Mouse (Mus musculus): ENCODE results near the gene Cabin1. TPM values are rescaled to one million over a fixed set of nuclear protein-coding genes. Genes with fewer than 3 reads are reported as not detected.

Cabin1 gene
- polyA plus RNA-seq, 1 experiment from 2014 or later: 23.5 TPM

DNA sequence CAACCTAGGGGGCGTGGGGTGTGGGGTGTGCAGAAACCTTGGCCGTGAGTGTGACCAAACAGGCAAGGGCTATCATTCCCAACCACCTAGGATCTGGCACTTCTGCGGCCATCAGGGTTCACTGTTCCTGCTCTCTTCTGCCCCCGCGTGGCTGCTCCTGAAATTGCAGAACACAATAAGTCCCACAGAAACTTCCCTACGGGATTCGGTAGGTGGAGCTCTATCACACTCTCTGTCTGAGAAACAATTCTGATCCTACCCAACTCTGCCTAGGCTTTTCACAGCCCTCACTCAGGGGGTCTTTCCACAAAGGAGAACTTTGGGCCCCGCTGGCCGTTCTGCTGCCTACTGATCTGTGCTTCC lies 128.5 kb downstream of the Cabin1 start:
- no peak overlapping the region for H3K4me2 ChIP-seq (ENCODE audit: low read depth, low read length)
- no peak overlapping the region for H3K9ac ChIP-seq (ENCODE audit: low read depth, low read length)
- H3K4me3 ChIP-seq (ENCODE audit: low read depth, low read length): no peak overlapping the region
- no peak overlapping the region for H3K27ac ChIP-seq (replicated peaks; ENCODE audit: low read depth, low read length)
- WGBS: 3% methylated on average over 9 of the region's 9 CpGs
- no peaks in the 10 kb centered on the region for H3K36me3 ChIP-seq (ENCODE audit: control insufficient read depth, insufficient read depth, low read length)
- H3K9me3 ChIP-seq (ENCODE audit: control insufficient read depth, low read length): no peaks in the 10 kb centered on the region
- ATAC-seq (ENCODE audit: low read depth) (no peak), DNase-seq (ENCODE audit: low spot score) (peak; percentile 68)
- peaks cover 4% of the 10 kb centered on the region; the same call in 1 of the 2 replicates for H3K4me1 ChIP-seq (ENCODE audit: control insufficient read depth, insufficient read depth, low read length)
- no peaks in the 10 kb centered on the region for H3K27me3 ChIP-seq (replicated peaks; ENCODE audit: control insufficient read depth, insufficient read depth, low read length)

DNA sequence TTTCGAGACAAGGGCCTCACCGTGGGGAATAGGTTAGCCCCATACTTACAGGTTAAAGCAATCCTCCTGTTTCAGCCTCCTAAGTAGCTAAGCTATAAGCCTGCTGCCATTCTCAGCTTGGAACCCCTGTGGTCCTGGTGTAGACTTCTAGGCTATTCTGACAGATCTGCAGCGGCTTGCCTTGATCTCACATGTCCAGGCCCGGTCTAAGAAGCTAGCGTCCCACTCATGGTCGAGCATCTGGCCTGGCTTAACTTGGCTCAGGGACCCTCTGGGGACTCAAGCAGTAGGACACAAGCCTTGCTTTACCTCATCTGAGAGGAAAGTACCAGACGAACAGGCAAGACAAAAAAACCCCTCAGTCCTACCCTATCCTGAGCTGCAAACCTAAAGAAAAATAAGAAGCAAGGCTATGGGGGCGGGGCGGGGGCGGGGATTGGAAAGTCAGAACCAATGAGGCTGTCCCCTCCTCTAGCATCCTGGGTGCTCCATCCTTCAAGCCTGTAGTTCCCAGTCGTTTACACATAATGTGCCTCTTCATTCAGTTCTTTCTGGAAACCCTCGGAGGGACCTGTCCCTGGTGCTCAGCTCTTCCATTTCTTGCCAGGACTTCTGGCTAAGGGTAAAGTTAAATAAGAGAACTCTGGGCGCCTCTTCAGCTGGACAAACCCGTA lies 129.0 kb downstream of the Cabin1 start:
- H3K4me1 ChIP-seq (ENCODE audit: control insufficient read depth, insufficient read depth, low read length): peaks cover 4% of the 10 kb centered on the region; the same call in 1 of the 2 replicates
- H3K27me3 ChIP-seq (replicated peaks; ENCODE audit: control insufficient read depth, insufficient read depth, low read length): no peaks in the 10 kb centered on the region
- no peak overlapping the region for H3K4me3 ChIP-seq (ENCODE audit: low read depth, low read length)
- H3K4me2 ChIP-seq (ENCODE audit: low read depth, low read length): no peak overlapping the region
- H3K36me3 ChIP-seq (ENCODE audit: control insufficient read depth, insufficient read depth, low read length): no peaks in the 10 kb centered on the region
- WGBS: 70% methylated on average over 14 of the region's 14 CpGs
- no peak for ATAC-seq (ENCODE audit: low read depth)
- DNase-seq (ENCODE audit: low spot score): no peak
- H3K9ac ChIP-seq (ENCODE audit: low read depth, low read length): no peak overlapping the region
- H3K27ac ChIP-seq (replicated peaks; ENCODE audit: low read depth, low read length): no peak overlapping the region
- no peaks in the 10 kb centered on the region for H3K9me3 ChIP-seq (ENCODE audit: control insufficient read depth, low read length)

DNA sequence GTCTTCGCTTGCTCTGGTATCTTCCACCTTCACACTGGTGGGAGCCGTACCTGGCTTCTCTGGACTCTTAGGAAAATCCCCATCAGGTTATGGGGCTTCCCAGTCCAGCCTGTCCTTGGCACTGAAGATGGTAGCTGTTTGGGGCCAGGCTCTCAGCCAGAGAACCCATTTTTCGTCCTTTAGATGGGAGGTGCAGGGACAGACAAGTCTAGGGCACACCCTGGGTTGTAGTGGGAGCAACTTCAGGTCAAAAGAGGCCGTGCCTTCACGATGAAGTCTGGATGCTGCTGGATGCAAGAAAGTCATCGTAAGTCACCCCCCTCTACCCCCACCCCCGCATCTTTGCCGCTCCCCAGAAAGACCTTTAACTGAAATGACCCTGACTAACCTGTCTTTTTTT lies 129.5 kb downstream of the Cabin1 start:
- H3K4me2 ChIP-seq (ENCODE audit: low read depth, low read length): no peak overlapping the region
- H3K27ac ChIP-seq (replicated peaks; ENCODE audit: low read depth, low read length): no peak overlapping the region
- no peaks in the 10 kb centered on the region for H3K9me3 ChIP-seq (ENCODE audit: control insufficient read depth, low read length)
- 99% methylated on average over 8 of the region's 8 CpGs for WGBS
- no peaks in the 10 kb centered on the region for H3K36me3 ChIP-seq (ENCODE audit: control insufficient read depth, insufficient read depth, low read length)
- ATAC-seq (ENCODE audit: low read depth) (no peak), DNase-seq (ENCODE audit: low spot score) (no peak)
- peaks cover 4% of the 10 kb centered on the region; the same call in 1 of the 2 replicates for H3K4me1 ChIP-seq (ENCODE audit: control insufficient read depth, insufficient read depth, low read length)
- H3K27me3 ChIP-seq (replicated peaks; ENCODE audit: control insufficient read depth, insufficient read depth, low read length): no peaks in the 10 kb centered on the region
- H3K4me3 ChIP-seq (ENCODE audit: low read depth, low read length): no peak overlapping the region
- H3K9ac ChIP-seq (ENCODE audit: low read depth, low read length): no peak overlapping the region

DNA sequence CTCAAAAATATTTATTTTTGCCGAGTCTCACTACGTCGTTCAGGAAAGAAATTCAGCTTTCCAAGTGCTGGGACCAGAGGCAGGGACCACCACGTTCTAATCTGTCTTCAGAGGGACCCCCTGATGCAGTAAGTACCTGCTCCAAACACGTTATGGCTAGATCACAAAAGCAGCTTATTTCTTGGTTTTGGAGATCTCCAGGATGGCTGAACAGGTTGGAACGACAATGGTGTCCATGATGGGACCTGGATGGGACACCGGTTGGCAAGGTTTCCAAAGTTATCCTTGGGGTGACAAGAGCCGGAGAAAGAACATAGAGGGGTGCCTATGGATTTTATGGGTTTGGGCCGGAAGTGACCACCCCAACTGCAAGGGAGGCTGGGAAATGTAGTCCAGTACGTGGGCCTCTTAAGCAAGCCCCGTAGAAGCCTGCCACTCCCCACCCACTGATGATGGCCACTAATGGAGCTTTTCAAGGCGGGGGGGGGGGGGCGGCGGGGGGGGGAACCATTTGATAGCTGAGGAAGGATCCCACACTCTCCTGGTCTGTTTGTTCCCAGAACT lies 130.5 kb downstream of the Cabin1 start:
- no peak overlapping the region for H3K9ac ChIP-seq (ENCODE audit: low read depth, low read length)
- H3K27me3 ChIP-seq (replicated peaks; ENCODE audit: control insufficient read depth, insufficient read depth, low read length): no peaks in the 10 kb centered on the region
- peaks cover 4% of the 10 kb centered on the region; the same call in 1 of the 2 replicates for H3K4me1 ChIP-seq (ENCODE audit: control insufficient read depth, insufficient read depth, low read length)
- H3K9me3 ChIP-seq (ENCODE audit: control insufficient read depth, low read length): no peaks in the 10 kb centered on the region
- no peak overlapping the region for H3K4me3 ChIP-seq (ENCODE audit: low read depth, low read length)
- no peak overlapping the region for H3K4me2 ChIP-seq (ENCODE audit: low read depth, low read length)
- 0 out of 2 replicates have a peak overlapping the region, but pooled peaks have one; percentile 66 for H3K27ac ChIP-seq (replicated peaks; ENCODE audit: low read depth, low read length)
- no peak for DNase-seq (ENCODE audit: low spot score)
- no peak for ATAC-seq (ENCODE audit: low read depth)
- 80% methylated on average over 11 of the region's 14 CpGs for WGBS
- no peaks in the 10 kb centered on the region for H3K36me3 ChIP-seq (ENCODE audit: control insufficient read depth, insufficient read depth, low read length)

DNA sequence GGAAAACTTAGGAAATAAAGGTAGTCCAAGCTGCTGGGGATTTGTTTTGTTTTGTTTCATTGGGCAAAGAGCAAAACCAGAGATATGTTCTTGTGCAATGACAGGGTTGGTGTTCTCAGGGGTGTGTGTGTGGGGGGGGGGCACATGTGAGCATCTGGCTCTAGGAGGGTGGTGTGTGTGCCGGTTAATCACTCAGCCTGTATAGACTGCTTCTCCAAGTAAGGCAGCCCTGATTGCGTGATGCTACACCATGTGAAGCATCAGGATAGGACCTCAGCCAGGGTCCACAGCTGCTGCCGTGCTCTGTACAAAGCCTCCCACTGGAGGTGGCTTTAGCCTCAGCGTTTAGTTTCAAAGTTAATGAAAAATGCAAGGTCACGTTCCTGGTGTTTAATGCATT lies 131.1 kb downstream of the Cabin1 start:
- peak; percentile 87 for ATAC-seq (ENCODE audit: low read depth)
- H3K27ac ChIP-seq (replicated peaks; ENCODE audit: low read depth, low read length): peak overlapping the region; percentile 66
- peak; percentile 72 for DNase-seq (ENCODE audit: low spot score)
- H3K9me3 ChIP-seq (ENCODE audit: control insufficient read depth, low read length): no peaks in the 10 kb centered on the region
- no peak overlapping the region for H3K4me3 ChIP-seq (ENCODE audit: low read depth, low read length)
- 41% methylated on average over 5 of the region's 5 CpGs for WGBS
- H3K9ac ChIP-seq (ENCODE audit: low read depth, low read length): no peak overlapping the region
- no peaks in the 10 kb centered on the region for H3K27me3 ChIP-seq (replicated peaks; ENCODE audit: control insufficient read depth, insufficient read depth, low read length)
- no peak overlapping the region for H3K4me2 ChIP-seq (ENCODE audit: low read depth, low read length)
- no peaks in the 10 kb centered on the region for H3K36me3 ChIP-seq (ENCODE audit: control insufficient read depth, insufficient read depth, low read length)
- H3K4me1 ChIP-seq (ENCODE audit: control insufficient read depth, insufficient read depth, low read length): peaks cover 4% of the 10 kb centered on the region; the same call in 1 of the 2 replicates

DNA sequence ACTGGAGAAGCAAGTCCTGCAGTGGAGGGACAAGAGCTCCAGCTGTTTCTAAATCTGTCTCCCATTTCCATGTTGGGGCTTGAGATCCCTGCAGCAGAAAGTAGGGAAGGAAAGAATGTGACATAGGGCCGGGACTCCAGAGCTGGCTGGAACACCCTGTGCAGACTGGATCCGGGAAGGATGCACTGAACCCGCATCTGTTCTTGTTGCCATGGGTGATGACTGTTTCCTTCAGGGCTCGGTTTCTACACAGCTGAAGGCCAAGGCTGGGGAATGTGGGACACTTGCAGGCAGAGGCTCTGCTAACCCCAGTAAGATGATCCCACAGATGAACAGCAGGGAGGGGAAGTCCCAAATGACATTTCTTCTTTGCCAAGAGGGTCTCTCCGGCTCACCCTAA lies 131.5 kb downstream of the Cabin1 start:
- DNase-seq (ENCODE audit: low spot score) (peak; percentile 87), ATAC-seq (ENCODE audit: low read depth) (peak; percentile 90)
- Histone ChIP-seq H3K27ac (replicated peaks; ENCODE audit: low read depth, low read length) (peak overlapping the region; percentile 66), H3K27me3 (replicated peaks; ENCODE audit: control insufficient read depth, insufficient read depth, low read length) (no peaks in the 10 kb centered on the region), H3K9ac (ENCODE audit: low read depth, low read length) (no peak overlapping the region), H3K4me1 (ENCODE audit: control insufficient read depth, insufficient read depth, low read length) (peaks cover 4% of the 10 kb centered on the region; the same call in 1 of the 2 replicates), H3K4me2 (ENCODE audit: low read depth, low read length) (no peak overlapping the region), H3K36me3 (ENCODE audit: control insufficient read depth, insufficient read depth, low read length) (no peaks in the 10 kb centered on the region), H3K4me3 (ENCODE audit: low read depth, low read length) (no peak overlapping the region), H3K9me3 (ENCODE audit: control insufficient read depth, low read length) (no peaks in the 10 kb centered on the region)
- 21% methylated on average over 5 of the region's 5 CpGs for WGBS

DNA sequence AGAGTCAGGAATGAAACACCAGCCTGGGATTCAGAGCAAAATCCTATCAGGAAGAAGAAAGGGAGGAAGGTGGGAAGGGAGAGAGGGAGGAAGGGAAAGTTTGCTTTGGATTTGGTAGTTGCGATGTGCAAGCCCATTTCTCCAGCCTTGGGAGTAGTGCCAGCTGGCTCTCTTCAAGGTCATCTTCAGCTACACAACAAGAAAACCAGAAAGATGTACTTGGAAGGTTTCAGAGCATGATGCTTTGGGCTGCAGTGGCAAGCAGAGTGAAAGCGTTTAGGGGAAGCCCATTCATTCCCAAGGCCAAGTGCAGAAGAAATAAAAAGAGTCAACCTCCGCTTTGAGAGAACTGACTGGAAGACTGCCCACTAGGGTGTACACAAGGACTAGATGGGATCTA lies 136.7 kb downstream of the Cabin1 start:
- Histone ChIP-seq H3K9ac (ENCODE audit: low read depth, low read length) (no peak overlapping the region), H3K4me3 (ENCODE audit: low read depth, low read length) (no peak overlapping the region), H3K27ac (replicated peaks; ENCODE audit: low read depth, low read length) (no peak overlapping the region), H3K4me2 (ENCODE audit: low read depth, low read length) (no peak overlapping the region), H3K27me3 (replicated peaks; ENCODE audit: control insufficient read depth, insufficient read depth, low read length) (no peaks in the 10 kb centered on the region), H3K9me3 (ENCODE audit: control insufficient read depth, low read length) (no peaks in the 10 kb centered on the region), H3K36me3 (ENCODE audit: control insufficient read depth, insufficient read depth, low read length) (no peaks in the 10 kb centered on the region), H3K4me1 (ENCODE audit: control insufficient read depth, insufficient read depth, low read length) (no peaks in the 10 kb centered on the region)
- 73% methylated on average over 3 of the region's 3 CpGs for WGBS
- DNase-seq (ENCODE audit: low spot score) (no peak), ATAC-seq (ENCODE audit: low read depth) (no peak)

DNA sequence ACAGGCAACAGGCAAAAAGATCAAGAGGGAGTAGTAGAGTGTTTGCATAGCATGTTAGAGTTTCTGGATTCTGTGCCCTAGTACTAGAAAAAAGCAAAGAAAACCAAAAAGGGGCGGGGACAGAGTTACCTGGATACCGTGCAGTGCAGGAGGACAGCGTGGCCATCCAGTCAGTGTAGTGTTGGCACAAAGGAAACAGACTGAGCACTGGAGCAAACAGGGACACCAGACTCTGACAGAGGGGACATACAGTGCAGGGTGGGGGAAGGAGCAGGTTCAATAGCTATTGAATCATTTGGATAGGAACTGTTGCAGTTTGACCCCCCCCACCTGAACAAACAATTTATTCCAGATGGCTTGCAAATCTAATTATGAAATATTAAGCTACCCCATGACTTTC lies 137.2 kb downstream of the Cabin1 start:
- no peaks in the 10 kb centered on the region for H3K4me1 ChIP-seq (ENCODE audit: control insufficient read depth, insufficient read depth, low read length)
- no peak overlapping the region for H3K27ac ChIP-seq (replicated peaks; ENCODE audit: low read depth, low read length)
- H3K9me3 ChIP-seq (ENCODE audit: control insufficient read depth, low read length): no peaks in the 10 kb centered on the region
- no peak for ATAC-seq (ENCODE audit: low read depth)
- WGBS: 53% methylated on average over 3 of the region's 3 CpGs
- no peak for DNase-seq (ENCODE audit: low spot score)
- H3K27me3 ChIP-seq (replicated peaks; ENCODE audit: control insufficient read depth, insufficient read depth, low read length): no peaks in the 10 kb centered on the region
- no peak overlapping the region for H3K4me3 ChIP-seq (ENCODE audit: low read depth, low read length)
- H3K36me3 ChIP-seq (ENCODE audit: control insufficient read depth, insufficient read depth, low read length): no peaks in the 10 kb centered on the region
- H3K4me2 ChIP-seq (ENCODE audit: low read depth, low read length): no peak overlapping the region
- H3K9ac ChIP-seq (ENCODE audit: low read depth, low read length): no peak overlapping the region

DNA sequence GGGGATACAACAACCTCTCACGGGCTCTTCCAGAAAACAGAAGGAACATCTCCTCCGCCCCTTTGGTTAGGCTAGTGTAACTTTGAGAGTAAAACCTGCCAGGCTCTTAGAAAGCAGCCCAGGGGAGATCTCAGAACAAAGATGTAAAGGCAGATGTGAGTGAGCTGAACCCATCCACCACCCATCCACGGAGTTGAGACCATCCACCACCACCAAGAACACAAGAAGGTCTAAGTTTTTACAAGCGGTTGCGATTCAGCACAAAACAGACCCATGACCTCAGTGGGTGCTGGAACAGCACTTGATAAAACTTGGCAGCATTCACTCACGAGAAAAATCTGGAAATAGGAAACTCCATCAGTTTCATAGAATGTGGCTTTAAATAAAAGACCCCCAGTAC lies 138.2 kb downstream of the Cabin1 start:
- Histone ChIP-seq H3K27ac (replicated peaks; ENCODE audit: low read depth, low read length) (no peak overlapping the region), H3K9ac (ENCODE audit: low read depth, low read length) (no peak overlapping the region), H3K4me2 (ENCODE audit: low read depth, low read length) (no peak overlapping the region), H3K27me3 (replicated peaks; ENCODE audit: control insufficient read depth, insufficient read depth, low read length) (no peaks in the 10 kb centered on the region), H3K4me3 (ENCODE audit: low read depth, low read length) (no peak overlapping the region), H3K36me3 (ENCODE audit: control insufficient read depth, insufficient read depth, low read length) (no peaks in the 10 kb centered on the region), H3K9me3 (ENCODE audit: control insufficient read depth, low read length) (no peaks in the 10 kb centered on the region), H3K4me1 (ENCODE audit: control insufficient read depth, insufficient read depth, low read length) (no peaks in the 10 kb centered on the region)
- no peak for DNase-seq (ENCODE audit: low spot score)
- no peak for ATAC-seq (ENCODE audit: low read depth)
- 58% methylated on average over 6 of the region's 6 CpGs for WGBS
